Mouse (Mus musculus): ENCODE results near the gene Syce1. TPM values are rescaled to one million over a fixed set of nuclear protein-coding genes. Genes with fewer than 3 reads are reported as not detected.
"Not testable (repeated sequence)": the region's sequence is repeated elsewhere in the genome, so short reads cannot be mapped to it uniquely, and the experiment has no call there.

Gene Syce1
- polyA plus RNA-seq, 2 experiments from 2014 or later, result 0.51 TPM; not detected in 1

DNA sequence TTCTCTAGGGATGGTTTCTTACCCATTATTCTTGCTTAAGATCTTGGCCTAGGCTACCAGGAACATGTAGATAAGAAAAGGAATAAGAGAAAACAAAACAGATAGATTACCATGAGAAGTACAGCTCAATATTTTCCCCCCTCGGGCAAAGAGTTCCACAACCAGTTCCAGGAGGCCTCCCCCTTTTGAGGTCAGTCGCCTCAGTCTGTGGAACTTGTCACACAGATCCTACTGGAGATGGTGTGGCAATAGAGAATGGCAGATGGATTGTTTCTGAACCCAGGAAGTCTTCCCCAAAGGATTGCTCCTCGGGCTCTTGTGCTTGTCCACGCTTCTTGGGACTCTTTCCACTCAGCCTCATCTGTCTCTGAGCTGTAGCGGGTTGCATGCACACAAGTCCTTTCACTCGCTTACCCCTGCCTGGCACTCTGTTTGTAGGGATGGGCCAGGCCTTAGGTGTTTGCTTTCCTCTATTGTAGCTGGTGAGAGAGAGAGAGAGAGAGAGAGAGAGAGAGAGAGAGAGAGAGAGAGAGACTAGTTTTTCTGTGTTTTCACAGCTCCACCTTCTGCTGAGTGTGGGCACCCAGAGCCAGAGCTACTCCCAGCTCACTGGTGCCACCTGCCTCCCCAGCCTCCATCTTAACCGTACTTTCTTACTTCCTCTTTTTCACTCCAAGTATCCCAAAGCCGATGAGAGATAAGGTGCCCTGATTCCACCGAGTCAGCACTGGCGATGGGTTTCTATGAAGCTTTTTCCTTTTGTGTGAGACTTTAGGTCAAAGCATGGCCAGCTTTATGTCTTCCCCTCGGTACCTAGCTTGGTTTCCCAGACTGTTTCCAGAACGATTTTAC, 21.5 kb downstream of the Syce1 start:
- no peak for ATAC-seq

GRCm38 (mm10) chr7:140765391-140765790, 22.3 kb downstream of the Syce1 start:
- ATAC-seq, result not testable (repeated sequence)

- no peak for ATAC-seq
Measured at GRCm38 (mm10) chr7:140763447-140764020, 24.1 kb downstream of the Syce1 start, which contains the start of gene Cyp2e1. Gene Cyp2e1 (plus strand): TSS chr7:140763739.

DNA sequence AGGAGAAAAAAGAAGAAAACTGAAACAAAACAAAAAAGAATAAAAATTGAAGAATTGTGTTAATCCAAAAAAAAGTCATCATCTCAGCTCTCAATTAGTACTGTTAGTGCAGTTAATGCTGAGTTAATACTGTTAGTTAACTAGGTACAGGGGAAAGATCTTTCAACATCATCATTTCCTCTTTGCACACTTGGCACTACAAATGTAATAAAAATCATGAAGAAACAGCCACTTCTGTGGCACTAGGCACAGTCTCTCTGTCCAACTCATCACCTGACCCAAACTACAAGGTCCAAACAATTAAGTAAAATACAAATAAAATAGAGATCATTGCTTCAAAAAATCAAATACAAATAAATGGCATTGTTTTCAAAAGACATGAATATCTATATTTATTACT, 27.0 kb downstream of the Syce1 start:
- no peak for ATAC-seq

GRCm38 (mm10) chr7:140756151-140756854, 31.3 kb downstream of the Syce1 start:
- no peak for ATAC-seq

DNA sequence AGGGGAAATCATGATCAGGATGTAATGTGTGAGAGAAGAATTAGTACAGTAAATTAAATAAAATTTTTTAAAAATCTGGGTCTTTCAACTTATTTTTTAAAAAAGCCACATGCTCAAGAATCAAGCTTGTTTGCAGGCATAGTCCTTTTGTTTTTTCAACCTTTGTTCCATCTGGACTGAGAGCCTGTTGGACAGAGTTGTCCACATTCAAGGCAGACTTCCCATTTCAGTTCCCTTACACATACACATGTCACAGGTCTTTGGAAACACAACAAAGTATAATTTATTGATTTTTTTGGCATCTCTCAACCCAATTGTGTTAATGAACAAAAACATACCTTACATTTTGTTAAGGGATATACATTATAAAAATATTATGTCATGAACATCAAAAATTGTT, 33.1 kb downstream of the Syce1 start:
- no peak for ATAC-seq

- ATAC-seq, result no peak
Measured at GRCm38 (mm10) chr7:140748827-140749160, 38.9 kb downstream of the Syce1 start.

- no peak for ATAC-seq
Measured at GRCm38 (mm10) chr7:140748116-140748826, 39.4 kb downstream of the Syce1 start.

DNA sequence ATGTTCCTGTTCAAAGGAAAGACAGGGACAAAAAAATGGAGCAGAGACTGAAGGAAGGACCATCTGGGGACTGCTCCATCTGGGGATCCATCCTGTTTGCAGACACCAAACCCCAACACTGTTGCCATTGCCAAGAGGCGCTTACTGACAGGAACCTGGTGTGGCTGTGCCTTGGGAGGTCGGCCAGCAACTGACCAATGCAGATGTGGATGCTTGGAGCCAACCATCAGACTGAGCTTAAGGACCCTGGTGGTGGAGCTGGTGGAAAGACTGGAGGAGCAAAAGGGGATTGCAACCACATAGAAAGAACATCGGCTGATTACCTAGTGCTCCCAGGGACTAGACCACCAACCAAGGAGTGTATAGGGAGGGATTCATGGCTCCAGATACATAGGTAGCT, 40.2 kb downstream of the Syce1 start:
- ATAC-seq, result no peak

GRCm38 (mm10) chr7:140733162-140733561, 54.5 kb downstream of the Syce1 start:
- no peak for ATAC-seq

Other genes with a start within 250 kb of the Syce1 start
- not detected for gene Olfr538, start 220.0 kb downstream of the Syce1 start, polyA plus RNA-seq (2017; shearing (Covaris generic))
- not detected for gene Olfr46, start 186.6 kb downstream of the Syce1 start, polyA plus RNA-seq (2017; shearing (Covaris generic))
- not detected for gene Olfr61, start 158.9 kb downstream of the Syce1 start, polyA plus RNA-seq (2017; shearing (Covaris generic))
- gene Olfr53, start 141.4 kb downstream of the Syce1 start, polyA plus RNA-seq (2017; shearing (Covaris generic)), result not detected
- under 1 TPM in 1 of 2 experiments, not detected in 1; 0.06 TPM for gene Olfr539, start 127.9 kb downstream of the Syce1 start, polyA plus RNA-seq (2017; shearing (Covaris generic))
- not detected for gene Olfr45, start 105.9 kb downstream of the Syce1 start, polyA plus RNA-seq (2017; shearing (Covaris generic))
- not detected for gene Olfr541, start 90.6 kb downstream of the Syce1 start, polyA plus RNA-seq (2017; shearing (Covaris generic))
- gene Cyp2e1, start 24.1 kb downstream of the Syce1 start, polyA plus RNA-seq (2017; shearing (Covaris generic)), result under 1 TPM in 1 of 2 experiments, not detected in 1; 0.28 TPM
- under 1 TPM; 0.20 to 0.46 TPM for gene Zfp941, start 34.3 kb upstream of the Syce1 start, polyA plus RNA-seq (2017; shearing (Covaris generic))
- gene Urah, start 47.2 kb upstream of the Syce1 start, polyA plus RNA-seq (2017; shearing (Covaris generic)), result not detected
- gene Scgb1c1, start 57.7 kb upstream of the Syce1 start, polyA plus RNA-seq (2017; shearing (Covaris generic)), result not detected
- not detected for gene Odf3, start 60.0 kb upstream of the Syce1 start, polyA plus RNA-seq (2017; shearing (Covaris generic))
- gene Gm45785, start 68.5 kb upstream of the Syce1 start, polyA plus RNA-seq (2017; shearing (Covaris generic)), result not detected
- gene Ric8a, start 69.1 kb upstream of the Syce1 start, polyA plus RNA-seq (2017; shearing (Covaris generic)), result 10 to 100 TPM; 61.4 to 67.7 TPM
- 10 to 100 TPM; 42.8 to 60.4 TPM for gene Bet1l, start 69.7 kb upstream of the Syce1 start, polyA plus RNA-seq (2017; shearing (Covaris generic))
- gene Psmd13, start 94.1 kb upstream of the Syce1 start, polyA plus RNA-seq (2017; shearing (Covaris generic)), result 100 to 1,000 TPM in 1 of 2 experiments, 10 to 100 TPM in 1; 94.9 to 150 TPM
- gene Sirt3, start 94.5 kb upstream of the Syce1 start, polyA plus RNA-seq (2017; shearing (Covaris generic)), result 10 to 100 TPM in 1 of 2 experiments, 1 to 10 TPM in 1; 9.4 to 12.6 TPM
- not detected for gene Cox8b, start 112.6 kb upstream of the Syce1 start, polyA plus RNA-seq (2017; shearing (Covaris generic))
- gene Nlrp6, start 133.1 kb upstream of the Syce1 start, polyA plus RNA-seq (2017; shearing (Covaris generic)), result not detected
- gene Pgghg, start 153.5 kb upstream of the Syce1 start, polyA plus RNA-seq (2017; shearing (Covaris generic)), result 10 to 100 TPM; 15.1 to 30.9 TPM
- not detected for gene Ifitm5, start 162.4 kb upstream of the Syce1 start, polyA plus RNA-seq (2017; shearing (Covaris generic))
- under 1 TPM in 1 of 2 experiments, not detected in 1; 0.82 TPM for gene Gm45717, start 168.1 kb upstream of the Syce1 start, polyA plus RNA-seq (2017; shearing (Covaris generic))
- gene Ifitm2, start 168.1 kb upstream of the Syce1 start, polyA plus RNA-seq (2017; shearing (Covaris generic)), result 10 to 100 TPM; 39.6 to 46.5 TPM
- not detected for gene Ifitm1, start 179.4 kb upstream of the Syce1 start, polyA plus RNA-seq (2017; shearing (Covaris generic))
- gene Ifitm3, start 222.9 kb upstream of the Syce1 start, polyA plus RNA-seq (2017; shearing (Covaris generic)), result 1 to 10 TPM; 2.9 to 4.4 TPM
- gene Ifitm6, start 230.1 kb upstream of the Syce1 start, polyA plus RNA-seq (2017; shearing (Covaris generic)), result not detected
- not detected for gene Gm17387, start 241.3 kb upstream of the Syce1 start, polyA plus RNA-seq (2017; shearing (Covaris generic))

All from CD4-positive, CD25-positive, alpha-beta regulatory T cell, adult 4 months (primary cell).